Mouse (Mus musculus) left cerebral cortex, adult 18-20 months (tissue): ENCODE measurements around the gene Ssbp2. TPM values are rescaled to one million over a fixed set of nuclear protein-coding genes. Genes with fewer than 3 reads are reported as not detected.

Experiments
- DNase-seq, 2 experiments: peaks; one replicate each; pipeline ENCODE4 v3.0.0; 2021 to 2022; ENCODE audit warnings: low spot score in 2 of 2, mixed read lengths in 1 of 2
- total RNA-seq, 2 experiments: library from RNA; stranded (reverse); gene quantifications; 2 replicates each; pipeline ENCODE4 v1.2.3; 2021

Ssbp2 gene
- total RNA-seq, 2 experiments from 2014 or later: 147 to 148 TPM

- no peak for DNase-seq
These were observed 156.8 kb downstream of the Ssbp2 start for GRCm38 (mm10) chr13:91616876-91617275.

- DNase-seq: no peak
These were observed 159.3 kb downstream of the Ssbp2 start for GRCm38 (mm10) chr13:91619431-91619830.

- DNase-seq: no peak
These were observed 160.5 kb downstream of the Ssbp2 start for GRCm38 (mm10) chr13:91620541-91620940.

GRCm38 (mm10) chr13:91631291-91631799 lies 171.3 kb downstream of the Ssbp2 start:
- no peak for DNase-seq

GRCm38 (mm10) chr13:91634123-91634522 lies 174.0 kb downstream of the Ssbp2 start:
- DNase-seq: no peak

- DNase-seq: no peak
These were observed 175.9 kb downstream of the Ssbp2 start for GRCm38 (mm10) chr13:91635957-91636356.

- peak; percentile 84 to 93 for DNase-seq
These were observed 176.7 kb downstream of the Ssbp2 start for GRCm38 (mm10) chr13:91636814-91637213.

GRCm38 (mm10) chr13:91638836-91639235 lies 178.8 kb downstream of the Ssbp2 start:
- DNase-seq: no peak

GRCm38 (mm10) chr13:91640219-91640618 lies 180.1 kb downstream of the Ssbp2 start:
- no peak for DNase-seq

GRCm38 (mm10) chr13:91648240-91648639 lies 188.2 kb downstream of the Ssbp2 start:
- DNase-seq: peak; percentile 41 to 49

- no peak for DNase-seq
These were observed 189.8 kb downstream of the Ssbp2 start for GRCm38 (mm10) chr13:91649926-91650325.

GRCm38 (mm10) chr13:91661068-91661795 lies 201.1 kb downstream of the Ssbp2 start:
- no peak for DNase-seq

- DNase-seq: no peak
These were observed 202.7 kb downstream of the Ssbp2 start for GRCm38 (mm10) chr13:91662751-91663150.

GRCm38 (mm10) chr13:91673241-91673640 lies 213.2 kb downstream of the Ssbp2 start:
- DNase-seq: peak in 1 of 2 experiments; percentile 17

GRCm38 (mm10) chr13:91680764-91681437 lies 220.8 kb downstream of the Ssbp2 start:
- DNase-seq: no peak

GRCm38 (mm10) chr13:91681474-91681873 lies 221.4 kb downstream of the Ssbp2 start:
- no peak for DNase-seq

GRCm38 (mm10) chr13:91690118-91690517 lies 230.0 kb downstream of the Ssbp2 start:
- DNase-seq: no peak

GRCm38 (mm10) chr13:91693615-91694014 lies 233.5 kb downstream of the Ssbp2 start:
- no peak for DNase-seq

GRCm38 (mm10) chr13:91695406-91695805 lies 235.3 kb downstream of the Ssbp2 start:
- DNase-seq: no peak

- DNase-seq: no peak
These were observed 236.1 kb downstream of the Ssbp2 start for GRCm38 (mm10) chr13:91696109-91696645.

GRCm38 (mm10) chr13:91697011-91697410 lies 236.9 kb downstream of the Ssbp2 start:
- DNase-seq: peak; percentile 24 to 36

- no peak for DNase-seq
These were observed 242.3 kb downstream of the Ssbp2 start for GRCm38 (mm10) chr13:91702337-91702736.
